Mouse (Mus musculus) neural tube, embryonic 14.5 days (tissue): ENCODE data around the gene Ptprm. TPM values are rescaled to one million over a fixed set of nuclear protein-coding genes. Genes with fewer than 3 reads are reported as not detected.

ENCODE experiments used
- ATAC-seq: fragments of 200-750 bp; cut with Nextera tagmentation; 2 replicates; pipeline ENCODE4 v1.8.0; 2017; ENCODE audit warnings: low read depth, mild to moderate bottlenecking, moderate TSS enrichment, moderate library complexity
- H3K27ac ChIP-seq: fragments of 300-500 bp; sonication (generic); 2 replicates; pipeline ENCODE4 v1.5.1; 2014; ENCODE audit warnings: low read depth, mild to moderate bottlenecking, control low read depth, low read length, moderate library complexity, mixed read lengths
- H3K27me3 ChIP-seq: fragments of 300-500 bp; sonication (generic); 2 replicates; pipeline ENCODE4 v1.6.1; 2014; ENCODE audit warnings: low read length; ENCODE audit not compliant: control insufficient read depth, insufficient read depth
- H3K36me3 ChIP-seq: fragments of 300-500 bp; sonication (generic); 2 replicates; pipeline ENCODE4 v1.6.1; 2014; ENCODE audit warnings: low read length, mixed read lengths; ENCODE audit not compliant: control insufficient read depth, insufficient read depth
- H3K4me1 ChIP-seq: fragments of 300-500 bp; sonication (generic); 2 replicates; pipeline ENCODE4 v1.6.1; 2014; ENCODE audit warnings: low read length; ENCODE audit not compliant: control insufficient read depth, insufficient read depth
- H3K4me2 ChIP-seq: fragments of 300-500 bp; sonication (generic); 2 replicates; pipeline ENCODE4 v1.6.1; 2014; ENCODE audit warnings: mild to moderate bottlenecking, low read depth, low read length, control low read depth
- H3K4me3 ChIP-seq: fragments of 300-500 bp; sonication (generic); 2 replicates; pipeline ENCODE4 v1.5.1; 2014; ENCODE audit warnings: low read depth, low read length, control low read depth, mixed read lengths
- H3K9ac ChIP-seq: fragments of 300-500 bp; sonication (generic); replicated peaks from 2 replicates; pipeline ENCODE4 v1.6.1; 2014; ENCODE audit warnings: low read depth, mild to moderate bottlenecking, control low read depth, low read length, mixed read lengths
- H3K9me3 ChIP-seq: fragments of 300-500 bp; sonication (generic); 2 replicates; pipeline ENCODE4 v1.6.1; 2016; ENCODE audit warnings: low read length; ENCODE audit not compliant: control insufficient read depth
- WGBS: fragments of 180-500 bp; shearing (Covaris S2); extraction: QIAGEN DNeasy Blood & Tissue Kit; methylation state at CpG from one replicate; pipeline ENCODE4 v1.1.7; 2014; 5-methylcytosine and 5-hydroxymethylcytosine counted together
- polyA plus RNA-seq: library from polyadenylated mRNA; unstranded; fragments of >200 nt; fragmentation: Nextera tagmentation; extraction: Ambion mirVana; gene quantifications from 2 replicates; pipeline ENCODE4 v1.2.1, GENCODE M21; 2014

Ptprm gene
- polyA plus RNA-seq, 1 experiment from 2014 or later = 26.9 TPM

- Histone ChIP-seq H3K27me3 (no peaks in the 10 kb centered on the region), H3K36me3 (no peaks in the 10 kb centered on the region), H3K4me3 (no peak overlapping the region), H3K9me3 (no peaks in the 10 kb centered on the region), H3K9ac (no peak overlapping the region), H3K4me1 (no peaks in the 10 kb centered on the region), H3K27ac (no peak overlapping the region), H3K4me2 (no peak overlapping the region)
- 84% methylated on average over 2 of the region's 2 CpGs for WGBS
- ATAC-seq = no peak
These were observed 267.4 kb downstream of the Ptprm start for GRCm38 (mm10) chr17:67086811-67087210.

GRCm38 (mm10) chr17:67084501-67084900, 269.8 kb downstream of the Ptprm start:
- no peak overlapping the region for H3K4me2 ChIP-seq
- no peak overlapping the region for H3K4me3 ChIP-seq
- H3K4me1 ChIP-seq = no peaks in the 10 kb centered on the region
- no peaks in the 10 kb centered on the region for H3K9me3 ChIP-seq
- no peak overlapping the region for H3K27ac ChIP-seq
- WGBS = 43% methylated on average over 4 of the region's 4 CpGs
- no peaks in the 10 kb centered on the region for H3K27me3 ChIP-seq
- no peak for ATAC-seq
- no peak overlapping the region for H3K9ac ChIP-seq
- no peaks in the 10 kb centered on the region for H3K36me3 ChIP-seq

- no peak for ATAC-seq
These were observed 270.2 kb downstream of the Ptprm start for GRCm38 (mm10) chr17:67084093-67084492.

GRCm38 (mm10) chr17:67079570-67079969, 274.7 kb downstream of the Ptprm start:
- Histone ChIP-seq H3K9me3 (no peaks in the 10 kb centered on the region), H3K4me1 (no peaks in the 10 kb centered on the region), H3K36me3 (no peaks in the 10 kb centered on the region), H3K4me2 (no peak overlapping the region), H3K27ac (no peak overlapping the region), H3K9ac (no peak overlapping the region), H3K27me3 (no peaks in the 10 kb centered on the region), H3K4me3 (no peak overlapping the region)
- 52% methylated on average over 1 of the region's 1 CpGs for WGBS
- ATAC-seq = no peak

More at GRCm38 (mm10) chr17:67084093-67084492, 270.2 kb downstream of the Ptprm start:
- no peaks in the 10 kb centered on the region for H3K36me3 ChIP-seq
- H3K4me3 ChIP-seq = no peak overlapping the region
- H3K4me2 ChIP-seq = no peak overlapping the region
- H3K9ac ChIP-seq = no peak overlapping the region
- no peaks in the 10 kb centered on the region for H3K4me1 ChIP-seq
- 85% methylated on average over 5 of the region's 5 CpGs for WGBS
- H3K27me3 ChIP-seq = no peaks in the 10 kb centered on the region
- H3K27ac ChIP-seq = no peak overlapping the region
- H3K9me3 ChIP-seq = no peaks in the 10 kb centered on the region

- ATAC-seq = no peak
- H3K4me3 ChIP-seq = no peak overlapping the region
- no peaks in the 10 kb centered on the region for H3K9me3 ChIP-seq
- no peaks in the 10 kb centered on the region for H3K27me3 ChIP-seq
- no peak overlapping the region for H3K4me2 ChIP-seq
- 63% methylated on average over 4 of the region's 4 CpGs for WGBS
- no peaks in the 10 kb centered on the region for H3K36me3 ChIP-seq
- H3K9ac ChIP-seq = no peak overlapping the region
- H3K27ac ChIP-seq = peak overlapping the region; percentile 16; the same call in 1 of the 2 replicates
- H3K4me1 ChIP-seq = peaks cover 3% of the 10 kb centered on the region; the same call in 1 of the 2 replicates
These were observed 280.7 kb downstream of the Ptprm start for GRCm38 (mm10) chr17:67073580-67073979.

GRCm38 (mm10) chr17:67073139-67073538, 281.1 kb downstream of the Ptprm start:
- no peak for ATAC-seq
- Histone ChIP-seq H3K36me3 (no peaks in the 10 kb centered on the region), H3K4me1 (peaks cover 3% of the 10 kb centered on the region; the same call in 1 of the 2 replicates), H3K27ac (peak overlapping the region; percentile 16; the same call in 1 of the 2 replicates), H3K9me3 (no peaks in the 10 kb centered on the region), H3K4me2 (no peak overlapping the region), H3K4me3 (no peak overlapping the region), H3K27me3 (no peaks in the 10 kb centered on the region), H3K9ac (no peak overlapping the region)
- whole genome bisulfite sequencing = 79% methylated on average over 6 of the region's 6 CpGs

GRCm38 (mm10) chr17:67071231-67072009, 282.8 kb downstream of the Ptprm start:
- no peak overlapping the region for H3K4me3 ChIP-seq
- WGBS = 76% methylated on average over 7 of the region's 7 CpGs
- H3K4me2 ChIP-seq = no peak overlapping the region
- no peak overlapping the region for H3K9ac ChIP-seq
- H3K9me3 ChIP-seq = no peaks in the 10 kb centered on the region
- peaks cover 3% of the 10 kb centered on the region; the same call in 1 of the 2 replicates for H3K4me1 ChIP-seq
- H3K36me3 ChIP-seq = no peaks in the 10 kb centered on the region
- H3K27me3 ChIP-seq = no peaks in the 10 kb centered on the region
- ATAC-seq = peak; percentile 78
- no peak overlapping the region for H3K27ac ChIP-seq

GRCm38 (mm10) chr17:67063611-67064010, 290.6 kb downstream of the Ptprm start:
- Histone ChIP-seq H3K4me3 (no peak overlapping the region), H3K36me3 (no peaks in the 10 kb centered on the region), H3K9ac (no peak overlapping the region), H3K27me3 (no peaks in the 10 kb centered on the region), H3K27ac (no peak overlapping the region), H3K4me1 (no peaks in the 10 kb centered on the region), H3K4me2 (no peak overlapping the region), H3K9me3 (no peaks in the 10 kb centered on the region)
- ATAC-seq = no peak
- 83% methylated on average over 5 of the region's 5 CpGs for WGBS

GRCm38 (mm10) chr17:67055681-67056080, 298.6 kb downstream of the Ptprm start:
- Histone ChIP-seq H3K27ac (no peak overlapping the region), H3K9ac (no peak overlapping the region), H3K4me3 (no peak overlapping the region), H3K36me3 (no peaks in the 10 kb centered on the region), H3K4me2 (no peak overlapping the region), H3K9me3 (no peaks in the 10 kb centered on the region), H3K4me1 (no peaks in the 10 kb centered on the region), H3K27me3 (no peaks in the 10 kb centered on the region)
- ATAC-seq = no peak
- WGBS = 92% methylated on average over 6 of the region's 6 CpGs
